Mouse (Mus musculus) lung, postnatal 0 days (tissue): ENCODE measurements around the gene Hspa1b.
"Not testable (repeated sequence)": the region's sequence is repeated elsewhere in the genome, so short reads cannot be mapped to it uniquely, and the experiment has no call there.

ENCODE experiments used
- CTCF ChIP-seq: IDR thresholded peaks from 2 replicates; pipeline ENCODE4 v1.5.1; 2016; ENCODE audit warnings: antibody characterized with exemption, mild to moderate bottlenecking
- EP300 ChIP-seq: IDR thresholded peaks from 2 replicates; pipeline ENCODE4 v1.6.1; 2016; ENCODE audit warnings: antibody characterized with exemption, mild to moderate bottlenecking, control low read depth

GRCm38 (mm10) chr17:34972069-34972749, 13.2 kb upstream of the Hspa1b start, which contains the start of the genes Hspa1a and Hspa1l:
- TF ChIP-seq CTCF: not testable (repeated sequence)
- TF ChIP-seq EP300: 0 out of 2 replicates have a peak, but pooled peaks have one; percentile 20
